Mouse (Mus musculus) urinary bladder, adult 18-20 months (tissue): ENCODE results near the gene Shf.

Experiments
- DNase-seq, 2 experiments: peaks; one replicate each; pipeline ENCODE4 v3.0.0; 2022; ENCODE audit warnings: low spot score in 2 of 2, mixed read lengths in 2 of 2

The Shf gene

DNA sequence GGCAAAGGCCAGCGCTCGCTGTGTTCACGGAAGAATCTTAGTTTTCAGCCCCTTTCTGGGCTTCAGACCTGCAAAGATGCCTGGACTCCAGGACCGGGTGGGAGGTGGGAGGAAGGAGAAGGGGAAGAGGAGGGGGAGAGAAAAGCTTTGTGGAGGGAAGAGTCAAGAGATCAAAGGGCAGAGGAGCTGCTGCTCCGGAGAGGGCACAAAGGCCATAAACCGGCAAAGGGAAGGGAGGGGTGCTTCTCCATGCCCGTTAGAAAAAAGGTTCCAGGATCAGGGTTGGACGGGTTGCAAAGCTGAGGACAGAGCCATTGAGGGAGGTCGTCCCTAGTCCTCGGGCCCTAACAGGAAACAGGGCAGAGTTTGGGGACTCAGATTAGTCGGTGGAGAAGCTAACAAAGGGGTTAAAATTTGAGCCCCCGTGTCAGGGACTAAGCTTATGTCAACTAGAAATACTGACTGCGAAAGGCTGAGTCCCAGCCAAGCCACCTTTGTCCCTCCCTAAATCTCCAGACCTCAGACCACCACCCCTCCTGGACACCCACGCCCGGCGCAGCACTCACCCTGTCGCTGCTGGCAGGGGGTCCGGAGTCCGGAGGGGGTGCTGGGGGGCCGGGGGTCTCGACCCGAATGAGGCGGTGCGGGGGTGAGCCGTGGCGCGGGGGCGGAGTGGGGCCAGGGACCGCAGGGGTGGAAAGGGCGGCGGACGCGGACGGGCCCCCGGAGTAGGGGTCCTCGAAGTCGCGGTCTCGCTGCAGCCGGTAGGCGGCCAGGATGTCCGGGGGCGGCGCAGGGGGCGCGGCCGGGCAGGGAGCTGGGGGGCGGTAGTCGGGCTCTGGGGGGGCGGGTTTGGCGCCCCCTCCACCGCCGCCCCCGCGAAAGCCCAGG is 636 bp downstream of the Shf start:
- DNase-seq = no peak

DNA sequence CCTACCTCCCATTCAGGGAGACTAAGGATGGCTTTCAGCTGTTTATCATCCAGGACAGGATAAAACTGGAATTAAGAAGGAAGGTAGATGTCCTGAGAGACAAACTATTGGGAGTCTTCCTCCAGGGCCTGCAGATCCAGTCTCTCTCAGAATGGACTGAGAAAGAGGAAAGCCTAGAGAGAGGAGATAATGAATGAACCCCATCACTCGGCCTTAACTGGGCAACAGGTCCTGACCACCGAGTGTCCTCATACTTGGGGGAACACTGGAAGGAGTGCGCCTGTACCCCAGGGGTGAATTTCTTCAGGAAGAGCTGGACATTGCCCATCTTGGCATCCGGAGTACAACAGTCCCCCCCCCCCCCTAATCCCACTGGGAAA is 1.3 kb downstream of the Shf start:
- DNase-seq = no peak

DNA sequence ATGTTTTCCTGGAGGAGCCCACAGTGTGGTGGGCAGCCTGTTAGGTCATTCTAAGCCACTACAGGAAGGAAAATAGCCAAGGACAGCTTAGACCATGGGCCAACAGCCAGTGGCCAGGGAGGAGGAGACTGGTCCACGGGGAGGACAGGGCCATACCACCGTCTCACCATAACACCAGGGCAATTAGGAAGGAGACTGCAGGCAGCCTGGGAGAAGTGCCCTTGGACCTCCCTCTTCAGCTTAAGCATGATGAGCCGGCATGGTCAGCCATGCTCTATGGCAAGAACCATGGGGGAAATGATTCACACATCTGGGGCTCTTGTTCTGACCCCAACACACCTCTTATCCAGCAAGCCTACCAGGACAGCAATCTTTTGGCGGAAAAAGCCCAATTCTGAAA is 1.8 kb downstream of the Shf start:
- DNase-seq = no peak

DNA sequence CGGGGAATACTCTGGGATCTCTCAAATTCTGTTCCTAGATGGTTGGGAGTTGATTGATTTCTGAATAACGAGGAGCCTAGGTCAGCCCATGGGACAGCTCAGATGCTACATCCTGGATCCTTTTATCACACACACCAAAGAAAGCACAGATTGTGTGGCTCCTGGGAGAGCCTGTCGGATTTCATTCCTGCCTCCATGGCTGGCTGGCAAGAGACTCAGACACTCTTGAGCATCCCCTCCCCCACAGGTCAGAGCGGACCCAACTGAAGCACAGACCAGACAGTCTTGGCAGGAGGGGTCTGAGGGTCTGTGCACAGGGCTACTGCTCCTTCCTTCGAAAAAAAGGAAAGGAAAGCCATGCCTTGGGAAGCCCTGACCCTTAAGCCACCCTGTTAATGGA is 2.3 kb downstream of the Shf start:
- no peak for DNase-seq

DNA sequence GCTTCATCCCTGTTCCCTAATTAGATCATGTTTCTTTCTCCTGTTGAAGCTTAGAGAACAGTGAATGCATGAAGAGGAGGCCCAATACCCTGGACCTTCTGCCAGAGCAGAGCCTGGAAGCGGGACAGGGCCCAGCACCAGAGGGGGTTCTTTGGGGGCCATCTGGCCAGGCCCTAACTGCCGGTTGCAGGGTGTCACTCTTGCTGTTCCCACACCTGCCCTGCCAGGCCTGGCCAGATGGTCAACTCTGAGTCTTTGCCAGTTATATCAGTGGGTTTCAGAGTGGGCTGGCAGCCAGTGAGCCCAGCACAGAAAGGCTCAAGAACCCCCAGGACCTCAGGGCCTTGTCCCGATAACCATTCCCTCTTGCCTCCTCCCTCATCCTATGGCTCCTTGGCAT is 2.9 kb downstream of the Shf start:
- no peak for DNase-seq

DNA sequence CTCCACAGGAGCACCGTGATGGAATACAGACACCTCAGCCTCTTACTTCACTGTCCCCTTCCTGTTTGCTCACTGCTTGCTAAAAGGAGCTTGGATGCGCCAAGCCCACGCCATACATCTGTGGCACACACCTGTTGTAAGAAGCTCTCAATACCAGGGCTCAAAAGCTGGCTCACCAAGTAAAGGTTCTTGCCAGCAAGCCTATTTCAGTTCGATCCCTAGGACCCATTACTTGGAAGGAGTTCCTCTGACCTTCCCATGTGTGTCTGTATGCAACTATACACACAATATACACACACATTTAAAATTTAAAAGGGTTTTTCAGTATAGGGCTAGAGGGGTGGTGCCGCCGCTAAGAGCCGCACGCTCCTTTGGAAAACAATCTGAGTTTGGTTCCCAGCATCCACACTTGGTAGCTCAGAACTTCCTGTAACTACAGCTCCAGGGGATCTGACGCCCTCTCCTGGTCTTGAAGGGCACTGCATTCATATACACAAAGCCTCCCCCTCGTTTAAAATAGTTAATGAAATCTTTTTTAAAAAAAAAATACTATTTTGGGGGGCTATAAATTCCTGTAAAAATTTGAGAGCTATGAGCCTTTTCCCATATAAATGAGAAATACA is 3.6 kb downstream of the Shf start:
- no peak for DNase-seq

DNA sequence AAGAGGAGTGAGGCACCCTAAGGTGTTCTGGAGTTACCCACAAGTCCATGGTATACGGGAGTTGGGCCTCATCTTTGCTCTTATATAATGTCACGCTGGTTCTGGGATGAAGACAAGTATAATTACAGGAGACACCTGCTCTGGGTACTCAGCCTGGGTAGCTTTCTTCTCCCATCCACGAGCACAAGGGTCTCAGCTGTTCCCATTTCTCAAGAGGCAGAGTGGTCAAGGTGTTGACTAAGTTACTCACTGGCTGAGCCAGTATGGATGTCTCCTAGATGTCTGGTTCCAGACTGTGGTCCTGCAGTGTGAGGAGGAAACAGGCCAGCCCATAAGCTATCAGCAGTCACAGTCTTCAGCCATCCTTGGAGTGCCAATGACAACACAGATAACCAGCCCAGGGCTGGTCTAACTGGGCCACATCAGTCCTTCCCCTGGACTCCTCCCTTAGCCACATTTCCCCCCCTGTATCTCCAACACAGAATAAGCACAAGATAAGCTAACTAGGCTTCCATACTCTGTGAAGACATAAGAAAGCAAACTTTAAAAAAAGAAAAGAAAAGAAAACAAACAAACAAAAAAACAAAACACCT is 4.5 kb downstream of the Shf start:
- no peak for DNase-seq

DNA sequence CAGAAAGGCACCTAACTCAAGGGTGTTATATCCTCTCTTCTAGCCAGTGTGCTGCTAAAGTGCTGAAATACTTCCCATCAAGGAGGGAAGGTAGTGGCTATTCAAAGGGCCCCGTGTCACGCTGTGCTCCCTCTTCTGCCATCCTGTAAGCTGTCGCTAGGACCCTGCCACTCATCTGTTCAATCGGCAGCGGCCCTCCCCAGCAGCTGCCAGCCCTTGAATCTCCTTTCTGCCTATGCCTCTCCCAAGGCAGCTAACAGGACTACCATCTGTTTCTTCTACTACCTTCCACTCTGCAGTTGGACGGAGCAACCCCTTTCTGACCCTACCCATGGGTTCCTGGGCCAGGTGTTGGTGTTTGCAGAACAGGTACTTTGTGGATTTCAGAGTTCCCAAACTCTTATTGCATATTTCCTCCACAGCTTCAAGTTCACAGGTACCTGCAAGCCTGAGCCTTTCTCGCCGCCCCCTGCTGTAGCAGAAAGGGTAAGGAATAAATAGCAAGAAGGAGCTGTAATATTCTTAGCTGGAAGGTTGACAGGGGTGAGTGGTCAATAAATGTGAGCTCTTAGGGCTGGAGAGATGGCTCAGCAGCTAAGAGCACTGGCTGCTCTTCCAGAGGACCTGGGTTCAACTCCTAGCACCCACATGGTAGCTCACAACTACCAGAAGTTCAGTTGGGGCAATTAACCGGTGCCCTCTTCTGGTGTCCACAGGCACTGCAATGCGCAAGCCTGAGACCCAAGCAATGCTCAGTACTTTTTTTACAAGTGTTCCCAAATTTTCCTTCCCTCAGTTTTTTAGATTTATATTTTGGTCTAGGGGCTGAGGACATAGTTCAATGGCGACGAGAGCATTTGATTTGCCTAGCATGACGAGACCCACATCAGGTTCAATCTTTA is 6.1 kb downstream of the Shf start:
- no peak for DNase-seq

DNA sequence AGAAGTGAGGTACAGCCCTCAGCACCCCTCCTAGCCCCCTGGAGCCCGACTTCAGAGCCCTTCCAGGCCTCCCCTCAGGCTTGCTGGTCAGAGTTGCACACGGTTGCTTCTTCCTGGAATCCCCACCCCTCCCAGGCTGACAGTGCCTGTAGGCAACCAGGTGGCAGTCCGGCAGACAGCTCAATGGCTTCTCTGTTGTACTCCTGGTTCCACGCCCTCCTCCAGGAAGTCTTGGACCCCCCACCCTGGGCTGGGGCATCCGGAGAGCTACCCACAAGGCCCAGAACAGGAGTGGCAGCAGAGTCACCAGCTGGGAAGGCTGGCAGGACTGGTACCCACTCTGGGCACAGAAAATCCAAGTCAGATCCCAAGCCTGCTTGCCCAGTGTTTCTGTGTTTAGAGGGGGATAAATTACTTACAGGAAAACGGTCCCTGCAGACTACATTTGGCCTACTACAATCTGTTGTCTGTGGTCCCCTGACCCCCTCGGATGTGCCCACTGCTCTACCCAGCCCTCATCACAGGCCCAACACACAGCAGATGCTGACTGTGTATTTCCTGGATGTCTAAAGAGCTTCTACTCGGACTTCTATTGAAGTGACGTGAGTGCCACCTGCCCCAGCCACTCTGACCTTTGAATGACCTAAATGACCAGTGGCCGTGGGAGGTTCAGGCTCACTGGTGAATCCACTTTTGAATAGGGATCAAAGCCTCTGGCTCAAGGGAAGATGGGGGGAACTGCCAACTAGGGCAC is 6.9 kb downstream of the Shf start:
- DNase-seq = no peak

DNA sequence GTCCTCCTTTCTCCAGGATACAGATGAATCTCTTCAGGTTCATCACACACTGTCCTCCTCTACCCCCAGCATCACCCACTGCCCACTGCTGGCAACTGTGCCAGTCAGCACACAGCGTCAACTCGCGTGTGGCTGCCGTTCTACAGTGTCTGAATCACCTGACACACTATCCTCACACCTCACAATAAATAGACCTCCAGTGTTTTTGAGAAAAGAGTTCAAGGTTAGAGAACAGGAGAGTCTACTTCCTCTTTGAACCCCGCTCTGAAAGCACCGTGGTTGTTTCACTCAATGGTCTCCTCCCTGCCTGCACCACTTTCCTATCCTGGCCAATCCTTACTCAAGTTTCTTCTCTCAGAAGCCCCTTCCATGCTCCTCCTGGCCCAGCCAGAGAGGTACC is 7.8 kb downstream of the Shf start:
- DNase-seq = no peak

DNA sequence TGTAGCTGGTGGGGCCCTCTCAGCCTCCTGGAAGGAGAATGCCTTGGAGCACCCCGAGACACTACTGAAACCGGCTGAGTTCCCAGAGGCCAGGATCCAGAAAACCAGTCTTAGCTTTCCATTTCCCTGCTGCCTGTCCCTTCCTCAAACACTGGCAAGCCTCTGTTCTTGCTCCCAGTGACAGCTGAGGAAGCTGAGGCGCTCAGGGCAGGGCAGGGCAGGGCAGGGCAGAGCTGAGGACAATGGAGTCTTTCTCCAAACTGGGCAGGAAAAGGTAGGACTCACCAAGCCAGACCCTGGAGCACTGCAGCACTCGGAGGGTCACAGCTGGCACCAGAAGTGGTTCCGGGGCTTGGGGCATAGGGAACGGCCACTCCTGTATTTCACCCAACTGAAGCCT is 8.7 kb downstream of the Shf start:
- DNase-seq = no peak

DNA sequence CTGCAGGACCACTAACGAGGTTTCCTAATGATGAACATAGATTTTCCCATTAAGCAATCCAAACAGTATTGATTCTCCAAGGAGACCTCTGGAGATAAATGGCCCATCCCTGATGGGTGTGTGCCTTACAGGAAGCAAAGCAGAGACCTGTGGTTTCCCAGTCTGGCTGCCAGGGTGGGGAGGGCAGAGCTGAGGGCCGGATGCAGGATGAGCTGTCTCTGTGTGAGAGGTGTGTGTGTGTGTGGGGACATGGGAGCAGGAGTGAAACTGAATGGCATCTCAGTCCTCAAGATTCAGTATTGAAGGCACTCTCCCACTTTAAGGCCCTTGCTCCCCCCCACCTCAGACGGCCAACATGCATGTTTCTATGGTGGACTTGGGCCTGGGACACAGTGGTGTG is 12.8 kb downstream of the Shf start:
- DNase-seq = no peak

DNA sequence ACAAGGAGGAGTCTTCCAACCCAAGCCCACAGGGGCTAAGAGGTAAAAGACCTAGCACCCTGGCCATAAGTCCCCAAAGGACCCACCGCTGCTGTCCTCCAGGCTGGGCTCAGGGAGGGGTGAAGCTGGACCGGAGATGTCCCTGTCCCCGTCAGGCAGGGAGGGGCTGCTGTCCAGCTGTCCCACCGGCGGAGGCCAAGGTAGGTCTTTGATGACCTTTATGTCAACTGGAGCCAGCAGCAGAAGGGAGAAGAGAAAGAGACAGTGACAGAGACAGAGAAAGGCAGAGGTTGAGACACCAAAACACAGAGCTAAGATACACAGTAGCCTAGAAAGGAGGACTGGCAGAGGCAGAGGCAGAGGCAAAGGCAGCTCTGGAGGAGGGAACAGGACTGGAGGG is 13.6 kb downstream of the Shf start:
- DNase-seq = no peak

DNA sequence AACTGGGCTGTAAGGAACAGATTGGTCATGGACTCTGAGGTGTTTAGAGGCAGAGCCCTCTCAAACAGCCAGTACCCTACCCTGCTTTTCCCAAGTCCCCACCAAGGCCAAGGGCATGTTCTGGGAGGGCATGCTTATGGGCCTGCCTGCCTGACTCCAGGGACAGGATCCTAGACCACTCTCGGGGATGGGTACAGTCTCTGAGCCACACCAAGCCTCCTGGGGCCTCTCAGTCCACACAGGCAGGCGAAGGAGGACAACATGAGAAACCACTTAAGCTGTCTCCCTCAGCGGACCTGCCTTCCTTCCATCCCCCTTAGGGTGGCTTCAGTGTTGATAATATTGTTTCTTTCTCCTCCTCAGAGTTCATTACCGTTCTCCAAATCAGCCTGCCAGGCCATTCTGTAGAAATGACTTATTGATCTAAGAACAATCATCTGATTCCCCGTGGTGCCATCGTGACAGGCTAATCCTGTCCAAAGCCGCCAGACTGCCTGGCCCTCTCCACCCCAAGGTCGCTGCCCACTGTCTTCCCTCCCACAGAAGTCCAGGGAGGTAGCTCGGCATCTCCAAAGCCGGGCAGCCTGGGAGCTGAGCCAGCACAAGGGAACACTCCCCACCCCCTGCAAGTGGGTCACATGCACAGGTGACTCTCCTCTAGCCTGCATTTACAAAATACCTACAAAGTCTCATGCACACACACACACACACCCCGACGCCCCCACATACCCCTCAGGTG is 14.6 kb downstream of the Shf start:
- no peak for DNase-seq

DNA sequence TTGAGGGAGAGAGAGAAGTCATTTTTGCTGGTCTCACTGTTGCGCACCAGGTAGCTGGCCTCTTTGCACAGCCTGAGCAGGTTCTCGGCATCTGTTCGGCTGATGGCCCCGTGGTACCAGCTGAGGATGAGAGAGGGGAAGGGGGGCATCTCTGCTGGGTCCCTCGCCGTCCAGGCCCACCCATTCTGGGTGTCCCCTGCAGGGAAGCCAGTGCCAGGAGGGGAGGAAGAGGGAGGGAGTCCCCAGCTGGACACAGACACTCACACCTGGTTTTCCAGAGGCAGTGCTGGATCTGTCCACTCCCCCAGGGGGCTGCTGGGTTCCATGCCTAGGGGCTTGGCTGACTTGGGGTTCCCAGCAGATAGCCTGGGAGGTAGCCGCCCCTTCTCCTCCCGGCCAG is 15.2 kb downstream of the Shf start:
- DNase-seq = no peak

DNA sequence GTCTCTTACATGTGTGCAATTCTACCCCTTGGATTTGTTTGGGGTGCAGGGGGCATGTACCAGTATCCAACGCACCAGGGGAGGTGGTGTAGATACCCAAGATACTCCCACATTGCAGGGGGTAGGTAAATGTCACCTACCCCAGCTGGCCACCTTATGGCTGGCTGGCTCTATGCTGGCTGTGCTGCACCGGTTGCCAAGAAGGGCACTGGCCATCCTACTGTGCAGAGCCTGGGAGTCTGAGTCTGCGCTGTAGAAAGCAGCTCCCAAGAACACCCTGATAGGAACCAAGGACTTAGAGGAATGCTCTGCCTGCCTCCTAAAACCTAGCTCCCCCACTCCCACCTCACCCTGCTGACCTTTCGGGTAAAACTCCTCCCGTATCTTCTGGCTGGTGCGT is 16.0 kb downstream of the Shf start:
- no peak for DNase-seq

DNA sequence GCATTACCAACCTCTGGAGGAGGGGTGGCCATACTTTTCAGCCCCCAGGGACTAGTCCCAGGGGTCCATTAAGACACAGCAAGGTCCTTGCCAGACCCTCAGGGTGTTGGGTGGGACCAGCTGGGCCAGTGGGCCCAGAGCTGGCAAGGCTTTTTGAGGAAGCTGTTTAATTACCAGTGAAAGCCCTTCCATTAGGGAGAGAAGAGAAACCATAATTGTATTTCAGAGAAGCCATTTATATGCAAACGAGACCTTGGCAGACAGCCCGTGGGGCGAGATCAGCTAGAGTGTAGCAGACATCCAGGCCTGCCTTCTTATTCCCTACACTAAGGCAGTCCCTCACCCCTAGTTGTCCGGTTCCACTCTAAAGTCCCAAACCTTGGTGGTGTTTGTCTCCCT is 17.0 kb downstream of the Shf start:
- DNase-seq = no peak

DNA sequence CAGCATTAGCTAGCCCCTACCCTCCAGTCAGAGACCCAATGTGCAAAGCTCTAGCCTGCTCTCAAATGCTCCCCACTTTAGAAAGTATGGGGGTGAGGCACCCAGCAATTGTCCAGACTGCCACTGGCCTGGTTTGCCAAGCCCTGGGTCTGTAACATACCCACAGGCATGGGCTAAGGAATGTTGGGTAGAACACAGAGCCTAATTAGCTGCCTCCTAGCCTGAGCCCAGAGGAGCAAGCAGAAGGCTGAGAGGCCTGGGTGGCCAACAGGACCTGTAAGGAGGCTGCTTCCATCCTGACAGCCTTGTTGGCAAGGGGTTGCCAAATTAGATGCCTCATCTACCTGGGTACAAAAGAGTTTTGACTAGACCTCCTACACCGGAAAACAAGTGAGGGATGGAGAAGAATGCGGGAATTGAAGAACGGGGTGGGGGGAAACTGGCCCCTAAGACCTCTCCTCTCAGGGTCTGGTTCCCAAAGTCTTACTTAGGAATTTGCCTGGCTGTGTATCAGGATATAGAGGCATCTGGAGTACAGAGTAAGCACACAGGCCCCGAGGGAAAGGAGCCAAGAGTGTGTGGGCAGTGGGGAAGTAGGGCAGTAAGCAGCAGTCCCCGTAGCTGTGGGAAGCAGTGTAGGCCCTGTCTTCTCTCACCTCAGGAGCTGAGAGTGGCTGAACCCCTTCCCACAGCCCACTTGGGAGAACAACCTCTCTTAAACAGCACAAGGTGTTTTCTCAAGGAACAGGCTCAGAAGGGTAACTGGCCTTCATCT is 17.6 kb downstream of the Shf start:
- DNase-seq = no peak

DNA sequence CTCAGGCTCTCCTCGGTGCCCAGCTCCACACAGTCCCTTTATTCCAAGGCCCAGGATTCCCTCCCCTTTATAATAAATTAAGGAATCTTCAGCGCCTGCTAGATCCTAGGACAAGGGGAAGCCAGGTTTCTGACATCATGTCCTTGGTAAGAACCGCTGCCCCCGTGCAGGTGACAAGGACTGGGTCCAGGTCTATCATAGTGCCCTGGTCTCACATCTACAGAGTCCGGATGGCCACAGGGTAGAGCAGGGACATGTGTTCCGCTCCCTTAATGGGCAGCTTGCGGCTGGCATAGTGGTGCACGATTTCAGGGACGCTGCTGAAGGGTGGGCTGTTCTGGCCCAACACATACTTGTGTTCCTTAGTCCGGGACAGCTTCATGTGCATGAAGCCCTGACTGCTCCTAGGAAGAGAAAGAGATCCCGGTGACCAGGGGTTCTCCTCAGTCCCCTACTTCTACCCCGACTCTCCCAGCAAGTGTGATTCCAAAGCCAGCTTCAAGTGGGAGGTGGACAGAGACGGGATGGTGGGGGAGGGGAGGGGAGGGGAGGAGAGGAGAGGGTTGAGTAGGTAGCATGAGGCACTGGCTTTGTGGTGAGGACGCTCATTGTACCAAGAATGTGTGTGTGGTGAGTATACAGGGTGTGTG is 19.7 kb downstream of the Shf start:
- peak in 1 of 2 experiments; percentile 41 for DNase-seq
